Mouse (Mus musculus) macrophage (primary cell): ENCODE results near the gene Cdca8. TPM values are rescaled to one million over a fixed set of nuclear protein-coding genes. Genes with fewer than 3 reads are reported as not detected.
"Not testable (repeated sequence)": the region's sequence is repeated elsewhere in the genome, so short reads cannot be mapped to it uniquely, and the experiment has no call there.

ENCODE experiments used
- H3K27ac ChIP-seq: fragments of 350-480 bp; formaldehyde crosslinking; 2 replicates; pipeline ENCODE4 v1.9.0; 2021
- H3K36me3 ChIP-seq: fragments of 350-480 bp; formaldehyde crosslinking; 2 replicates; pipeline ENCODE4 v1.9.0; 2021; ENCODE audit errors: inconsistent target
- H3K4me3 ChIP-seq: fragments of 350-480 bp; formaldehyde crosslinking; 2 replicates; pipeline ENCODE4 v1.9.0; 2021; ENCODE audit errors: inconsistent target
- H3K79me2 ChIP-seq: fragments of 350-480 bp; formaldehyde crosslinking; 2 replicates; pipeline ENCODE4 v1.9.0; 2021; ENCODE audit errors: inconsistent target
- WGBS: methylation state at CpG from one replicate; pipeline ENCODE4 v1.1.7; 2026; ENCODE audit warnings: inconsistent platforms; ENCODE audit not compliant: missing documents; 5-methylcytosine and 5-hydroxymethylcytosine counted together
- polyA plus RNA-seq: library from polyadenylated mRNA; stranded (reverse); fragments of 250-400 nt; gene quantifications from 3 replicates; pipeline ENCODE4 v1.2.4, GENCODE M21; 2018; ENCODE audit warnings: inconsistent platforms
- total RNA-seq, 78 experiments: library from RNA; depleted of rRNA; stranded (reverse); fragments of 250-400 nt; gene quantifications; 1 replicate in 9 of 78; 2 replicates in 24 of 78; 3 replicates in 43 of 78; 4 replicates in 2 of 78; pipeline ENCODE4 v1.2.4; 2018; ENCODE audit warnings: inconsistent platforms in 56 of 78

Gene Cdca8
- 10 to 100 TPM in 5 of 26 experiments, 1 to 10 TPM in 21; 1.2 to 23.0 (median 7.3) TPM for total RNA-seq (2018; cell fraction: chromatin; rRNA removed)
- 10 to 100 TPM in 2 of 26 experiments, 1 to 10 TPM in 24; 3.9 to 10.4 (median 6.0) TPM for total RNA-seq (2018; cell fraction: cytosol; rRNA removed)
- total RNA-seq (2018; cell fraction: nucleus; rRNA removed), result 10 to 100 TPM in 1 of 26 experiments, 1 to 10 TPM in 25; 1.7 to 21.1 (median 3.5) TPM
- 4.8 to 19.0 TPM (median 15.7 TPM) in 3 replicates for polyA plus RNA-seq

DNA sequence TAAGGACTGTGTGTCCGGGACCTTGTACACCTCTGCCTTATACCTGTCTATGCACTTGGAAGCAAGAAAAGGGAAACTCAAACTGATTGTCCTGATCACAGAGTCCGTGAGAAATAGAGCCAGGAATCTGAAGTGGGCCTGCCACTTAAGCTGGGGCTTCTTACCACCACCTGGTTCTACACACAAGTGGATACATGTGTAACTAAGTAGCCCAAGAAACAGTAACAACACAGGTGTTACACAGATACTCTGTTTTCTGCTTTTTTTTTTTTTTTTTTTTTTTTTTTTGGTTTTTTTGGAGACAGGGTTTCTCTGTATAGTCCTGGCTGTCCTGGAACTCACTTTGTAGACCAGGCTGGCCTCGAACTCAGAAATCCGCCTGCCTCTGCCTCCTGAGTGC lies at the start of gene Cdca8:
Cdca8 (minus strand) TSS at position 101 of the 400 bp plus-strand sequence.
- peaks cover 37% of the 10 kb centered on the region for H3K79me2 ChIP-seq
- H3K36me3 ChIP-seq, result peaks cover 25% of the 10 kb centered on the region; the same call in 1 of the 2 replicates
- H3K4me3 ChIP-seq, H3K27ac ChIP-seq: not testable (repeated sequence)
- 91% methylated on average over 2 of the region's 4 CpGs for WGBS

DNA sequence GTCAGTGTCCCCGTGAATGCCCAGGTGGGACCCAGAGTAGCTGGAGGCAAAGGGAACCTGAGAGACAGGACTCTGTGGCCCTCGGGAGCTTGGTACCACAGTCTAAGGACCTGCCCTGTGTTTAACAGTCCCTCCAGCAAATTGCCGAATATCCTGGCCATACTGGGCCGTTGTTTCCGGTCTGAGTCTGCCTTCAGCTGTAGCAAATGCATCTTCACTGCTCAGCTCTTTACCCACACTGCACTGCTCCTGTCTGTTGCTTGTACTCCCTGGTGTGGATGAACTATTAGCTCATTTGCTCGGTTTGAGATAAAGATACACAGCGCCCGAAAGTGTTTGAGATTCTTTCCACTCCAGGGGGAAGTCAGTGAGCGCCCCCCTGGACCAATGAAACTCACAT lies 49.3 kb upstream of the Cdca8 start:
- 59% methylated on average over 9 of the region's 9 CpGs for WGBS
- H3K4me3 ChIP-seq, result no peak overlapping the region
- H3K79me2 ChIP-seq, result no peaks in the 10 kb centered on the region
- no peak overlapping the region for H3K27ac ChIP-seq
- H3K36me3 ChIP-seq, result no peaks in the 10 kb centered on the region

DNA sequence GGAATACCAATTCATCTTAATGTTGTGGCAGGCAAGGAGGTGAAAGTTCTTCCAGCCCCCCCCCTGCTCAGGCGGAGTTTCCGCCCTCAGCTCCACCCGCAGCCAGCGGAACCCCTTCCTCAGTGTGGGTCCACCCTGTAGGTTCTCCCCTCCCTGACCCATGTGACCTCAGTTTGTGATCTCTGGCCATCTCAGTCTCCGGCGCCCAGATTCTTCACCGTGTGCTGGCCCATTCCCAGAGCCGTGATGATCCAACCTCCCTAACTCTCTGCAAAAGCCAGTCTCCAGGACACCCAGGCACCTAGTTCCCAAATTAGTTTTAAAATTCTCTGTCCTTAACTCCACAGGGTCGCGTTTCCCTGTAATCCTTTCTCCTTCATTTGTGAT lies 48.6 kb upstream of the Cdca8 start:
- Histone ChIP-seq H3K27ac (no peak overlapping the region), H3K4me3 (no peak overlapping the region), H3K79me2 (no peaks in the 10 kb centered on the region), H3K36me3 (no peaks in the 10 kb centered on the region)
- 53% methylated on average over 10 of the region's 10 CpGs for WGBS

DNA sequence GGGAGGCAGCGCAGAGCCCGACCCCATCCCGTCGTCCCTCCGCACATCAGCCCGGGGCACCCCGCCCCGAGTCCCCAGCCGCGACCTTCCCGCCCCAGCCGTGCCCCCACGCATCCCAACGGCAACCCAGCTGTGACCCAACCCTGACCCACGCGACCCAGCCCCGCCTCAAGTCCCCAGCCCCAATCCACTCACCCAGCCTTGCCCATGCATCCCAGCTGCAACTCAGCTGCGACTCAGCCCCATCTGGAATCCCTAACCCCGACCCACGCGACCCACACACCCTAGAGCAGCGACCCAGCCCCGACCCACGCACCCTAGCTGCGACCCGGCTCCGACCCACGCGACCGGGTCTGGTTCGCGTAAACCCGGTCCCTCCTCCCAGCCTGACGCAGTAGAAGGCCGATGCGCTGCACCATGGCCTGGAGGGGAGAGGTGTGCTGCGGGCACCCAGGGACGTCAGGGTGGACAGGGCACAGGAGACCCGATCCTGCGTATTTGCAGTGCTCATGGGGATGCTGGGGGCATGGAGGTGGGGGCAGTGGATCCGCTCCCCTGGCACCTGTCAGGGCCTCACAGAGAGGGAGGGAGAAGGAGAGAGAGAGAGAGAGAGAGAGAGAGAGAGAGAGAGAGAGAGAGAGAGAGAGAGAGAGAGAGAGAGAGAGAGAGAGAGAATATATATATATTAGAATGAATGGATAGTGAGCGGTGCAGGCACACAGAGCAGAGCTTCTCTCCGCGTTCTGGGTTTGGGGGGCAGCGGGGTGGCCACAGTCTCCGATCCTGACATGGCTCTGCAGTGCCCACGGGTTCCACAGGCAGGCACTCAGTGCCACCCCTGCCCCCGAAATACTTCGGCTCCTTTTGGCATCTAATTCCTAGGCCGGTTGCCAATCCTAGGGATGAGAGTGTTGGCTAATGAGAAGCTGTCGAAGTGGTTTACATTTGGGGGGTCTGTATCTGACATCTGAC lies 47.9 kb upstream of the Cdca8 start:
- Histone ChIP-seq H3K79me2 (no peaks in the 10 kb centered on the region), H3K27ac (no peak overlapping the region), H3K4me3 (no peak overlapping the region), H3K36me3 (no peaks in the 10 kb centered on the region)
- WGBS, result 11% methylated on average over 47 of the region's 51 CpGs

DNA sequence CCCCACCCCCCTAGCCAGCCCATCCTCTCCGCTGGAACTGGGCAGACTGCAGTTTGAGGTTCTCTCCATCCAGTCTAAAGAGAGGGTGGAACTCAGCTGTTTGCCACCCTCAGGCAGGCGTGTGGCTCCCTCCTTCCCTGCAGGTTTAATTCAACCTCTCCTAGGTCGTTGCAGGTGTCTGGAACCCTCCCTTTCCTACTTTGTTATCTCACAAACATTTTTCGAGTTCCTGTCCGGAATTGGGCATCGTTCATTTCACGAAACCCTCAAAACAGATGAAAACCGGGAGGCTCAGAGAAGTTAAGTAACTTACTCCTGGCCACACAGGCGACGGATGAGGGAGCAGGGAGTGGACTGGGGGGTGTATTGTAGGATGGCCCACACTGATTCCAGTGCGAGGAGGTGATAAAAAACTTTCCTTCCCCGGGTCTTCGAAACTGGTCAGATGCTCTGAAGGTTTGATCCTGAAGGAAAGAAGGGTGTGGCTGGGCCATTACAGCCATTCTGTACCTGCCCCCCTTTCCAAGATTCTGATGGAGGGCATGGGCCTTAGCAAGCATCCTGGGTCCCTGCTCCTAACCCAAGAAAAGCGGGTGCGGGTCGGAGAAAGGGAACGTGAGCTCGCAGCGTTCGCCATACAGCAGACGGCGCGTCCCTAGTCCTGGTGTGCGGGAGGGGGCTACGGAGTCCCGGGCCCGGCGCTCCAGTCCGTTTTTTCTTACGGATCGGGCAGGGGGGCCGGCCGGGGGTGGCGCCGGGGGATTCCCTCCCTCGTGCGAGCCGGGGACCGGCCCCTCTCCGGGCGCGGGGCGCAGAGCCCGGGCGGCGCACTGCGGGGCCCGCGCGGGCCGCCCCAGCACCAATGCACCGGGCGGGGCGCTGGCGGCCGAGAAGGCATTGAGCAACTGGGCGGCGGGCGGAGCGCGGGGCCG lies 46.8 kb upstream of the Cdca8 start, which contains the start of gene Rspo1:
Rspo1 (plus strand) TSS at position 760 of the 932 bp plus-strand sequence.
- H3K27ac ChIP-seq, result no peak within 1 kb of the TSS
- H3K36me3 ChIP-seq, result no peaks in the 10 kb centered on the region
- no peak within 1 kb of the TSS for H3K4me3 ChIP-seq
- 4% methylated on average over 62 of the region's 62 CpGs for WGBS
- no peaks in the 10 kb centered on the region for H3K79me2 ChIP-seq

DNA sequence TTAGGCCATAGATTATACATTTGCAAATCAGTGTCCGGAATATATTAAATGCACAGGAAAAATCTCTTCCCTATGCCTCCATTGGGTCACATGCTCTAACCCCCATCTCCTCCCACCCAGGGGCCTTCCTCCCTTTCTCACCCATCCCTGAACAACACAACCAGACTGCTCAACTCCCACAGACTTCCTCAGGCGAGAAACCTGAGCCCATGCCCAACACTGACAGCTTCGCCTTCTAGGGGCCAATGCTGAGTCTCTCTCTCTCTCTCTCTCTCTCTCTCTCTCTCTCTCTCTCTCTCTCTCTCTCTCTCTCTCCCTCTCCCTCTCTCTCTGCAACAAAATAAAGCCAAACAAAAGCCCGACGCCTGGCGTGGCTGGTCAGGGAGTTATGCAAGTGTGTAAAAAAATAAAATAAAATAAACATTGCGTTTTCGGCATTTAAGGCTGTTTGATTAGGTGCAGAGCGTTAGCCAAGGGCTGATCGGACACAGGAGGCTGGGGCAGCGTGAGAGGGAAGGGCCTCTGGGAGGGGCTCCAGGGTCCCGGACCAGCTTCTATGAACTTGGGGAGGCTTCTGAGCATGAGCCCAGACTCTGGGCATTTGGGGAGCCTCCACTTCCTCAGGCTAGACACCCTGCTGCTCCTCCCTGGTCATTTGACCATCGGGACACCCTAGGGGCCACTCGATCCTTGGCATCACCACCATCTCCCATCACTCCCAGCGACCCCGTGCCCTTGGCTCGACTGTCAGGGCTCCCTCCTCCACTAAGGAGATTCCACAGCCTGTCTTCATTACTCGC lies 46.0 kb upstream of the Cdca8 start:
- H3K79me2 ChIP-seq, result no peaks in the 10 kb centered on the region
- H3K36me3 ChIP-seq, result no peaks in the 10 kb centered on the region
- 33% methylated on average over 18 of the region's 18 CpGs for WGBS
- H3K4me3 ChIP-seq, result no peak overlapping the region
- H3K27ac ChIP-seq, result no peak overlapping the region

DNA sequence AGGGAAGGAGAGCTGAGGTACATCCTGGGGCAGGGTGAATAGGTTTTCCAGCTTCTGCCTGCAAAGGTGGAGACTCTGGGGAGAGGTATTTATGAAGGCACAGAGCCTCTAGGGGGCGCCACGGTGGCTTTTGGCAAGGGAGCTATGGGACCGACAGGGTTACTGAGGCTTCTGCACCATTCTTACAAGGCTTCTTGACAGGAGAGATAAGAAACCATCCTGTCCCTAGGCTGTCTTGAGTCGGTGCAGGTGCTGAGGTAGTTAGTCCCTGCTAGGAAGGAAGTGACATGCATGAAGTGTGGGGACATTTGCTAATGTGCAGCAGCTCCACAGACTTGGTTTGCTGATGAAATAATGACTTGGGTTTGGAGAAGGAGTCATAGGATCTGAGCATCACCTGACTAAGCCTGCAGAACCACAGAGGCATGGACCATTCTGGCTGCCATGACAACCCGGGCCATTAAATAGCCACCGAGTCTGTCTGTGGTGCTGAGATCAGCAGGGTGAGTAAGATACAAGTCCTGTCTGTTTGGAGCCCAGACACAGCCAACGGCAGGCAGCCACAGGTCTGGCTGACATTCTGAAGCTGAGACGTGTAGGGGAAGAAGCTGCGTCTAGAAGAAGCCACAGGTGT lies 44.9 kb upstream of the Cdca8 start:
- Histone ChIP-seq H3K4me3 (no peak overlapping the region), H3K79me2 (no peaks in the 10 kb centered on the region), H3K27ac (no peak overlapping the region), H3K36me3 (no peaks in the 10 kb centered on the region)
- 20% methylated on average over 9 of the region's 9 CpGs for WGBS

DNA sequence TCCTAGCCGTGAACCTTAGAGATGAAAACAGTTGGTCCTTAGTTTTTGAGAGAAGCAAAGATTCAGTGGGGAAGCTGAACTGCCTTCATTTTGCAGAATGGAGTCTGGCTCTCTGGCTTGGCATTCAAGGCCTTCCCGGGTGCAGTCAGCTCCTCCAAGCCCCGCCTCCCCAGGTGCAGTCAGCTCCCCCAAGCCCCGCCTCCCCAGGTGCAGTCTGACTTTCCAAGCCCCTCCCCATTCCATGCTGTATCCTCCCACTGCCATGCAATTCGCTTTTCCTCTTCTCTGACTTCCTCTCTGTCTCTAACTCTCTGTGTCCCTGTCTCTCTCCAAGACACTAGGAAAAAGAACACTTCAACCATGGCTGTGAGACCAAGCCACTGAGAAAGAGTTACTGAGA lies 39.1 kb upstream of the Cdca8 start:
- WGBS, result 52% methylated on average over 5 of the region's 5 CpGs
- Histone ChIP-seq H3K36me3 (no peaks in the 10 kb centered on the region), H3K79me2 (no peaks in the 10 kb centered on the region), H3K27ac (no peak overlapping the region), H3K4me3 (no peak overlapping the region)

DNA sequence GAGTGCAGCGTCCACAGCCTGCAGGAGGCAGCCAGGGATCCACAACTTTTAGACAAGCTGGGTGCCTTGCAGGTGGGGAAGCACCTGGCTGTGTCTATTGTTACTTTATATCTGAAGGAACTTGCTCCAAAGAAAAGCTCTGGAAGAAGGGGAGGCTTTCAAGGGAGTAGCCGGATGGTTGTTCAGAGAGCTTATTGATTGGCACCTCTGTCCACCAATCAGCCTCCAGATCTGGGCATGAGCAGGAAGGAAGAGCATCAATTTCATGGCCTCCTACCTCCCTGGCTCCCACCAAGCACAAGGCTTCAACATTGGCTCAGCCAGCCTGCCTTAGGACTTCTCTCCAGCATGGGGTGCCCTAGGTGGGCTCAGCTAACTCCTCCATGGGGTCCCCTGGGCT lies 34.2 kb upstream of the Cdca8 start:
- 100% methylated on average over 2 of the region's 2 CpGs for WGBS
- no peak overlapping the region for H3K27ac ChIP-seq
- H3K36me3 ChIP-seq, result no peaks in the 10 kb centered on the region
- no peaks in the 10 kb centered on the region for H3K79me2 ChIP-seq
- H3K4me3 ChIP-seq, result no peak overlapping the region

DNA sequence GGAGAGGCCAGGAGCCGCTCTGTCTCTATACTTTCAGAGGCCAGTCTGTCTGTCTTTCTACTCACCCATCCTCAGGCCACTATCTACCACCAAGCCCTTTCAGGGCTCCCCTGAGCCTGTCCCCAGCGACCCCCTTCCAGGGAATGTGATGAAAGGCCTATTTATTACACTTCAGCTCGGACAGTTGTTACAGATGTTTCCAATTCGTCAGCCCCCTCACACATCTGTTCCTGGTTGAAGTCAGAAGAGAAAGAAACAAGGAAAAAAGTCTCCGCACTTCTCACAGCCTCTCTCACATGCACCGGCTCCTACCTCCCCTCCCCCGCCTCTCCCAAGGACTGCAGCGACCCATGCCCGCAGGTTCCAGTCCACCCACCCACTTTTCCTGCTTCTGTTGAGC lies 33.2 kb upstream of the Cdca8 start:
- Histone ChIP-seq H3K79me2 (no peaks in the 10 kb centered on the region), H3K36me3 (no peaks in the 10 kb centered on the region), H3K4me3 (no peak overlapping the region), H3K27ac (no peak overlapping the region)
- 87% methylated on average over 9 of the region's 9 CpGs for WGBS

DNA sequence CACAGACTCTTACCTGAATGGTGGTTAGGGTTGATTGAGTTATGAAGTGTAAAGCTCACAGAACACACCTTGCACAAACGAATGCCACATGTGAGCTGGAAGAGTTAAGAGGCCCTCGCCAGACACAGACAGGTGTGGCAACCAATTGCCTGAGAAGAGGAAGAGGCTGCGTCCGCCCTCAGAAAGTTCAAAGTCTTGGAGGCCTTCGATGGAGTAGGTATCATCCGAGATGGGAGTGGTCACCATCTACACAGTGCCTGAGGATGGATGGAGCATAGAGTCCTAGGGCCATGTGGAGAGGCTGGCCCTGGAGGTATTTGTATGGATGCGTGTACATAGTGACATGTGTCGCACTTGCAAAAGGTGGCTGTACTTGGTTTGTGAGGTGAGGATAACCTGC lies 32.0 kb upstream of the Cdca8 start:
- H3K36me3 ChIP-seq, result no peaks in the 10 kb centered on the region
- H3K4me3 ChIP-seq, result no peak overlapping the region
- H3K27ac ChIP-seq, result no peak overlapping the region
- 88% methylated on average over 8 of the region's 8 CpGs for WGBS
- H3K79me2 ChIP-seq, result no peaks in the 10 kb centered on the region

DNA sequence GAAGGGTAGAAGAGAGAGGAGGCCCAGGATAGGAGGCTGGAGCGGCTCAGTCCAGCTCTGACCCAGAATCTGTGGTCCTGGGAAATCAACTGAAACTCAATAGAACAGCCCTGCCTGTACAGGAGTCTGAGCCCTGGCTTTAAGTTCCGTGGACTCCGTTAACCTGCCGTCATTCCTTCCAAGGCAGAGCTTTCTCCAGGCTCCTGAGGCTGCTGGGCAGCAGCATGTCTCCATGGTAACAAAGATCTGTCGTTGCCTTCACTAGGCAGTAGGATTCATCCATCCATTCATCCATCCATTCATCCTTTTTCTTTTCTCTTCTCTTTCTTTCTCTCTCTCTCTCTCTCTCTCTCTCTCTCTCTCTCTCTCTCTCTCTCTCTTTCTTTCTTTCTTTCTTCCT lies 31.6 kb upstream of the Cdca8 start:
- no peaks in the 10 kb centered on the region for H3K79me2 ChIP-seq
- no peak overlapping the region for H3K27ac ChIP-seq
- no peaks in the 10 kb centered on the region for H3K36me3 ChIP-seq
- H3K4me3 ChIP-seq, result no peak overlapping the region
- 88% methylated on average over 5 of the region's 5 CpGs for WGBS

DNA sequence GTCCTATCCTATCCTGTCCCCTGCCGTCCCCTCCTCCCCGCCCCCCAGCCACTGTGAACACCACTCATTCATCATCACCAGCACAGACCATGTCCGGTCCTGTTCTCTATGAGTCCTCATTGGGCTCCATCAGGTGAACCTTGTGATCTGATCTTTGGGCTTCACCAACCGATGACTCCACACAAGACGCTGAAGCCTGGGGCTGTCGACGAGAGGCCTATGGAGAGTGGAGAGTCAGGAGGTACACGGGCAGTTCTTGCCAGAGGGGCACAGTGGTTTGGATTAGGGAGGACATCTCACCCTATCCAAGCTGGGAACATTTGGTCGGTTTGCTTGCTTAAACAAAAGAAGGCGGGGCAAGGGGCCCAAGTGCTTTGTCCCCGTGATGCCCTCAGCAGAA lies 31.1 kb upstream of the Cdca8 start:
- Histone ChIP-seq H3K27ac (no peak overlapping the region), H3K79me2 (no peaks in the 10 kb centered on the region), H3K36me3 (no peaks in the 10 kb centered on the region), H3K4me3 (no peak overlapping the region)
- WGBS, result 93% methylated on average over 11 of the region's 11 CpGs
